7 mouse cellular contexts compared by ENCODE assay signal in genomic region chr14:79140826-79141219, GRCm38 (mm10).
DNase-seq lines count a peak whose midpoint lies in the region; ATAC-seq and TF ChIP-seq lines count a peak whose summit lies in the region.

No protein-coding gene starts in this region.

- TF ChIP-seq EP300 in heart, postnatal 0 days (IDR thresholded peaks at IDR 0.05; ENCODE audit: low read depth): no peak

- no peak overlapping the region for H3K4me2 ChIP-seq in heart, postnatal 0 days (ENCODE audit: low read depth, low read length)
- no peak overlapping the region; the same call in 1 of the 2 replicates for H3K4me2 ChIP-seq in limb, embryonic 12.5 days

- in situ Hi-C loops in ES-E14 (cut with MboI; ENCODE audit: low sequenced_read_pairs in 2 of 2, unreplicated experiment in 2 of 2): loop anchor here (25.0 kb wide), 1 partner anchor 171 kb away; the partner anchor contains the start of gene Rgcc (in 2 of the 2)

- DNase-seq in ES-E14 (ENCODE audit: low read depth, low spot score): peak; percentile 38
- DNase-seq in cerebellum, adult 11 months: peak; percentile 60
- DNase-seq in heart, postnatal 0 days (ENCODE audit: low spot score): peak; percentile 84
- DNase-seq in ovary, postnatal 10 days (ENCODE audit: low spot score): no peak
- no peak for DNase-seq in frontal cortex, postnatal 14 days (ENCODE audit: low spot score in 2 of 2)

- no peak overlapping the region for H3K4me3 ChIP-seq in ES-E14 (ENCODE audit: insufficient read depth in 1 of 2, low read depth in 1 of 2, low read length in 2 of 2, poor library complexity in 1 of 2, severe bottlenecking in 1 of 2)
- H3K4me3 ChIP-seq in heart, postnatal 0 days (ENCODE audit: low read depth, low read length): no peak overlapping the region
- H3K4me3 ChIP-seq in limb, embryonic 12.5 days (replicated peaks): no peak overlapping the region

- peak; percentile 91 for ATAC-seq in heart, postnatal 0 days (ENCODE audit: insufficient read depth, low read depth)
- 0 out of 2 replicates have a peak, but pooled peaks have one; percentile 2 for ATAC-seq in limb, embryonic 12.5 days (ENCODE audit: insufficient number of reproducible peaks, insufficient read depth, low FRiP score, low TSS enrichment, low read depth)
- no peak for ATAC-seq in CD4-positive, CD25-positive, alpha-beta regulatory T cell, adult 4 months

- 64% methylated on average over 2 of the region's 2 CpGs for WGBS in heart, postnatal 0 days
- 75% methylated on average over 2 of the region's 2 CpGs for WGBS in limb, embryonic 12.5 days

- 0 out of 2 replicates have a peak, but pooled peaks have one; percentile 12 for TF ChIP-seq CTCF in heart, postnatal 0 days (IDR thresholded peaks at IDR 0.05; ENCODE audit: low read depth)

- no peak overlapping the region for H3K9ac ChIP-seq in ES-E14 (ENCODE audit: insufficient read depth, low read depth, low read length, poor library complexity, severe bottlenecking)
- no peak overlapping the region for H3K9ac ChIP-seq in heart, postnatal 0 days (replicated peaks; ENCODE audit: low read depth, low read length)
- no peak overlapping the region for H3K9ac ChIP-seq in limb, embryonic 12.5 days (replicated peaks)

- peak overlapping the region; percentile 28; the same call in 1 of the 2 replicates for H3K27ac ChIP-seq in ES-E14 (ENCODE audit: insufficient read depth, low read depth, low read length, poor library complexity, severe bottlenecking)
- peak overlapping the region; percentile 67 for H3K27ac ChIP-seq in heart, postnatal 0 days (ENCODE audit: low read depth)
- peak overlapping the region; percentile 72 for H3K27ac ChIP-seq in limb, embryonic 12.5 days

- H3K36me3 ChIP-seq in ES-E14 (ENCODE audit: control insufficient read depth, insufficient read depth, low read length, poor library complexity, severe bottlenecking): no peaks in the 10 kb centered on the region
- H3K36me3 ChIP-seq in heart, postnatal 0 days (replicated peaks; ENCODE audit: control insufficient read depth, insufficient read depth, low read length): no peaks in the 10 kb centered on the region
- no peaks in the 10 kb centered on the region for H3K36me3 ChIP-seq in limb, embryonic 12.5 days

- H3K9me3 ChIP-seq in ES-E14 (ENCODE audit: control insufficient read depth, insufficient read depth, low read depth, low read length): no peaks in the 10 kb centered on the region
- no peaks in the 10 kb centered on the region for H3K9me3 ChIP-seq in heart, postnatal 0 days (replicated peaks; ENCODE audit: control insufficient read depth, low read length)
- H3K9me3 ChIP-seq in limb, embryonic 12.5 days: no peaks in the 10 kb centered on the region

- peaks cover 0 to 9% of the 10 kb centered on the region in 2 experiments; a peak in 1 of 4 replicates for H3K4me1 ChIP-seq in ES-E14 (ENCODE audit: control insufficient read depth in 2 of 2, insufficient read depth in 2 of 2, low read length in 2 of 2, poor library complexity in 1 of 2)
- peaks cover 24% of the 10 kb centered on the region for H3K4me1 ChIP-seq in heart, postnatal 0 days (ENCODE audit: control insufficient read depth, insufficient read depth)
- peaks cover 57% of the 10 kb centered on the region for H3K4me1 ChIP-seq in limb, embryonic 12.5 days (replicated peaks)

- no peaks in the 10 kb centered on the region for H3K27me3 ChIP-seq in heart, postnatal 0 days (ENCODE audit: control insufficient read depth, insufficient read depth, low read length)
- peaks cover 3% of the 10 kb centered on the region; the same call in 1 of the 2 replicates for H3K27me3 ChIP-seq in limb, embryonic 12.5 days

TF ChIP-seq in ES-E14, 5 proteins besides CTCF, POLR2A, EP300 and RAD21:
- TF ChIP-seq ZC3H11A (IDR thresholded peaks at IDR 0.05; ENCODE audit: borderline replicate concordance, low read depth, low read length) (no peak), HCFC1 (IDR thresholded peaks at IDR 0.05; ENCODE audit: borderline replicate concordance, insufficient read depth, low read length) (no peak), MAFK (IDR thresholded peaks at IDR 0.05; ENCODE audit: insufficient read depth, low read depth, low read length) (no peak), ZNF384 (IDR thresholded peaks at IDR 0.05; ENCODE audit: low read depth, low read length) (no peak)

Comparison
In these comparisons a context has a peak if more than half of its experiments do, and no peak if none do; other contexts are left out.
1. DNase-seq: peak in ES-E14 (single experiment), cerebellum, adult 11 months (single experiment) and heart, postnatal 0 days (single experiment); none in ovary, postnatal 10 days (single experiment) and frontal cortex, postnatal 14 days (0 of 2).
2. Peak in every context shown above with its lines, with median percentiles within 50 percentile points of each other: H3K27ac ChIP-seq.